In the genomic region with DNA sequence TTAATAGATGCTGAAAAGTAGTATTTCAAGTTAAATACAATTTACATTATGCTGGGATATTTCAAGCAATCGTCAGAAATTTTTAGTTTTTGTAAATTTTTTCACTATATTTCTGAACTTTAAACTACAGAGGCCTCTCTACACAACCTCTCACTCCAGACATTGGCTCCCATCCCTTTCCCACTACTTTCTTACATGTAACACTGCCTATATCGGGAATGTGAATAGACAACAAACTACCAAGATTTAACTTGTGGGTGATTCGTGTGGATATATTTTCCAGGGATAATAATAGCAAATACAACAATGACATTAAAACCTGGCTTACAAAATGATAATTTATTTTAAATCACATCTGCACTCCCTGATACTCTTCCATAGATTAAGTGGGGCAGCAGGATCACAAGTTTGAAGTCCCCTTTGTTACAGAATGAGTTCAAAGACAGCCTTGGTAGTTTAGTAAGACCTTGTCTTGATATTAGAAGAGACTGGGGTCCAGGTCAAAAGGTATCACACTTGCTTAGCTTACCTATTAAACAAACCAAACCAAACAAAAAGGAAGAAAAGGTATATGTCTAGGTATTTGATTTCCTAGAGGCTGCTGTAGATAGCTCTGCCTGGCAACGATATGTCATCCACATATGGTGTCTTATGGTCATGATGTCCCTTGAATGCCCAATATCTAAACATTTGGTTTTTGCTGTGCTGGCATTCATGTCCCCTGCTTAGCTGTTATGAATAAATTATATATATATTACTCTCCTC, we compare ENCODE assay signal across 9 mouse cellular contexts. TPM values are rescaled to one million over a fixed set of nuclear protein-coding genes. Genes with fewer than 3 reads are reported as not detected.
DNase-seq lines count a peak whose midpoint lies in the region; ATAC-seq and TF ChIP-seq lines count a peak whose summit lies in the region.
"Had no signal": no experiment of that assay in that cellular context is flagged by ENCODE, and none has a peak within 500 bp of the region (broad histone marks: within the 10 kb centered on the region; RNA-seq: fewer than 3 reads in every experiment).

No protein-coding gene starts in this region.

- peak overlapping the region; percentile 70 for H3K27ac ChIP-seq in lung, embryonic 16.5 days (ENCODE audit: low read length)
- H3K27ac ChIP-seq in hindbrain, embryonic 15.5 days (replicated peaks): no peak overlapping the region
- H3K27ac ChIP-seq in left cerebral cortex, adult 2 months: no peak overlapping the region
- H3K27ac ChIP-seq: heart, adult 2 months had no signal

- H3K4me3 ChIP-seq in erythroblast, embryonic 14.5 days (replicated peaks): peak overlapping the region; percentile 68
- no peak overlapping the region for H3K4me3 ChIP-seq in lung, embryonic 16.5 days (ENCODE audit: low read length)
- H3K4me3 ChIP-seq in hindbrain, embryonic 15.5 days: no peak overlapping the region
- H3K4me3 ChIP-seq in left cerebral cortex, adult 2 months: no peak overlapping the region
- H3K4me3 ChIP-seq: heart, adult 2 months had no signal

- peaks cover 4% of the 10 kb centered on the region for H3K36me3 ChIP-seq in erythroblast, embryonic 14.5 days (ENCODE audit: control insufficient read depth)
- no peaks in the 10 kb centered on the region for H3K36me3 ChIP-seq in lung, embryonic 16.5 days (ENCODE audit: control insufficient read depth, insufficient read depth, low read length)
- H3K36me3 ChIP-seq in hindbrain, embryonic 15.5 days: no peaks in the 10 kb centered on the region

- no peaks in the 10 kb centered on the region for H3K9me3 ChIP-seq in erythroblast, embryonic 14.5 days (ENCODE audit: control insufficient read depth, low read length)
- no peaks in the 10 kb centered on the region for H3K9me3 ChIP-seq in lung, embryonic 16.5 days (ENCODE audit: control insufficient read depth, low read length)
- H3K9me3 ChIP-seq in hindbrain, embryonic 15.5 days: no peaks in the 10 kb centered on the region

- H3K9ac ChIP-seq in lung, embryonic 16.5 days (ENCODE audit: low read length): peak overlapping the region; percentile 20; the same call in 1 of the 2 replicates
- H3K9ac ChIP-seq in hindbrain, embryonic 15.5 days: no peak overlapping the region

- intact Hi-C loops in left cerebral cortex, adult 2 months (cut with DNase I): loop anchor here (5.0 kb wide), 1 partner anchor 2001 kb away; a partner anchor contains a TSS

- WGBS in lung, embryonic 16.5 days: 37% methylated on average over 4 of the region's 4 CpGs
- 64% methylated on average over 4 of the region's 4 CpGs for WGBS in hindbrain, embryonic 15.5 days

- peak overlapping the region; percentile 42 for H3K4me2 ChIP-seq in lung, embryonic 16.5 days (ENCODE audit: low read depth, low read length)
- 0 out of 2 replicates have a peak overlapping the region, but pooled peaks have one; percentile 87 for H3K4me2 ChIP-seq in hindbrain, embryonic 15.5 days

- ATAC-seq in erythroblast, adult 5-6 weeks (replicated peaks; ENCODE audit: low FRiP score, poor library complexity, severe bottlenecking): no peak
- no peak for ATAC-seq in lung, embryonic 16.5 days (ENCODE audit: low read depth)
- no peak for ATAC-seq in hindbrain, embryonic 15.5 days (ENCODE audit: low FRiP score, low read depth)

- no peak for TF ChIP-seq CTCF in left cerebral cortex, adult 2 months (IDR thresholded peaks at IDR 0.05)

- no peaks in the 10 kb centered on the region for H3K27me3 ChIP-seq in erythroblast, embryonic 14.5 days (ENCODE audit: control insufficient read depth)
- no peaks in the 10 kb centered on the region for H3K27me3 ChIP-seq in lung, embryonic 16.5 days (ENCODE audit: control insufficient read depth, insufficient read depth, low read depth, low read length)
- H3K27me3 ChIP-seq in hindbrain, embryonic 15.5 days: no peaks in the 10 kb centered on the region

- no peak for DNase-seq in lung, postnatal 4 days
- peak; percentile 3 for DNase-seq in naive thymus-derived CD4-positive, alpha-beta T cell, adult 2 months (ENCODE audit: low read depth)
- no peak for DNase-seq in left cerebral cortex, adult 2 months (ENCODE audit: extremely low spot score in 1 of 2, low spot score in 2 of 2)
- DNase-seq in gastrocnemius, adult 8-10 months (ENCODE audit: low spot score in 2 of 2): no peak
- DNase-seq: heart, adult 2 months had no signal

- H3K4me1 ChIP-seq in erythroblast, embryonic 14.5 days (ENCODE audit: control insufficient read depth): peaks cover 70% of the 10 kb centered on the region
- peaks cover 7% of the 10 kb centered on the region for H3K4me1 ChIP-seq in lung, embryonic 16.5 days (replicated peaks; ENCODE audit: control insufficient read depth, insufficient read depth, low read length)
- H3K4me1 ChIP-seq in hindbrain, embryonic 15.5 days (replicated peaks): peaks cover 15% of the 10 kb centered on the region

RNA-seq across cellular contexts. Expression of a gene that starts 1.4 kb away (rescaled TPM):
- 6.2 and 23.6 TPM in 2 replicates for polyA plus RNA-seq in erythroblast, embryonic 14.5 days (2012)
- 179 and 183 TPM in 2 replicates for total RNA-seq in erythroblast, adult 5-6 weeks (2015; ENCODE audit: low replicate concordance)
- 251 and 270 TPM in 2 replicates for total RNA-seq in erythroblast, adult 5-6 weeks (2017; ENCODE audit: low replicate concordance)
- polyA plus RNA-seq in lung, embryonic 16.5 days (2015; fragmentation: Nextera tagmentation; extraction: Ambion mirVana): 13.3 and 14.0 TPM in 2 replicates
- 1.8 and 3.1 TPM in 2 replicates for polyA plus RNA-seq in hindbrain, embryonic 15.5 days (2015; fragmentation: Nextera tagmentation; extraction: Ambion mirVana)
- total RNA-seq in left cerebral cortex, adult 2 months (2021): 1 to 10 TPM; 6.6 to 7.5 TPM
- total RNA-seq in gastrocnemius, adult 8-10 months (2022): 1 to 10 TPM in 2 of 4 experiments, not detected in 2; 2.7 to 2.8 TPM

RNA-seq across cellular contexts. Expression of a gene that starts 2.6 kb away (rescaled TPM):
- 9.1 and 22.3 TPM in 2 replicates for polyA plus RNA-seq in erythroblast, embryonic 14.5 days (2012)
- total RNA-seq in erythroblast, adult 5-6 weeks (2015; ENCODE audit: low replicate concordance): 12.5 and 24.5 TPM in 2 replicates
- 1,181 and 1,326 TPM in 2 replicates for total RNA-seq in erythroblast, adult 5-6 weeks (2017; ENCODE audit: low replicate concordance)
- 33.4 and 44.6 TPM in 2 replicates for polyA plus RNA-seq in lung, embryonic 16.5 days (2015; fragmentation: Nextera tagmentation; extraction: Ambion mirVana)
- polyA plus RNA-seq in hindbrain, embryonic 15.5 days (2015; fragmentation: Nextera tagmentation; extraction: Ambion mirVana): 7.4 and 9.8 TPM in 2 replicates
- total RNA-seq in left cerebral cortex, adult 2 months (2021): 10 to 100 TPM; 19.9 to 21.0 TPM
- 1 to 10 TPM in 2 of 4 experiments, under 1 TPM in 1, not detected in 1; 0.97 to 4.9 (median 3.5) TPM for total RNA-seq in gastrocnemius, adult 8-10 months (2022)

RNA-seq across cellular contexts. Expression of a gene that starts 3.3 kb away (rescaled TPM):
- polyA plus RNA-seq in erythroblast, embryonic 14.5 days (2012): 4.5 and 11.8 TPM in 2 replicates
- 50.5 and 52.2 TPM in 2 replicates for total RNA-seq in erythroblast, adult 5-6 weeks (2015; ENCODE audit: low replicate concordance)
- total RNA-seq in erythroblast, adult 5-6 weeks (2017; ENCODE audit: low replicate concordance): 150 and 446 TPM in 2 replicates
- polyA plus RNA-seq in lung, embryonic 16.5 days (2015; fragmentation: Nextera tagmentation; extraction: Ambion mirVana): 5.1 and 6.6 TPM in 2 replicates
- polyA plus RNA-seq in hindbrain, embryonic 15.5 days (2015; fragmentation: Nextera tagmentation; extraction: Ambion mirVana): 1.1 and 1.9 TPM in 2 replicates
- 10 to 100 TPM; 62.5 to 93.5 TPM for total RNA-seq in left cerebral cortex, adult 2 months (2021)
- 1 to 10 TPM in 2 of 4 experiments, under 1 TPM in 1, not detected in 1; 0.82 to 2.9 (median 1.8) TPM for total RNA-seq in gastrocnemius, adult 8-10 months (2022)

RNA-seq across cellular contexts. Expression of a gene that starts 7.0 kb away (rescaled TPM):
- 5.4 and 12.1 TPM in 2 replicates for polyA plus RNA-seq in erythroblast, embryonic 14.5 days (2012)
- total RNA-seq in erythroblast, adult 5-6 weeks (2015; ENCODE audit: low replicate concordance): 79.4 and 128 TPM in 2 replicates
- total RNA-seq in erythroblast, adult 5-6 weeks (2017; ENCODE audit: low replicate concordance): 1,415 and 1,638 TPM in 2 replicates
- polyA plus RNA-seq in lung, embryonic 16.5 days (2015; fragmentation: Nextera tagmentation; extraction: Ambion mirVana): 4.0 and 4.9 TPM in 2 replicates
- polyA plus RNA-seq in hindbrain, embryonic 15.5 days (2015; fragmentation: Nextera tagmentation; extraction: Ambion mirVana): 0.54 TPM in 1 of 2 replicates, not detected in the other
- total RNA-seq in left cerebral cortex, adult 2 months (2021): 10 to 100 TPM; 12.3 to 19.0 TPM
- total RNA-seq in gastrocnemius, adult 8-10 months (2022): 1 to 10 TPM; 1.1 to 1.6 (median 1.4) TPM

RNA-seq across cellular contexts. Expression of a gene that starts 7.5 kb away (rescaled TPM):
- 10.2 and 21.5 TPM in 2 replicates for polyA plus RNA-seq in erythroblast, embryonic 14.5 days (2012)
- total RNA-seq in erythroblast, adult 5-6 weeks (2015; ENCODE audit: low replicate concordance): 15.4 and 15.7 TPM in 2 replicates
- total RNA-seq in erythroblast, adult 5-6 weeks (2017; ENCODE audit: low replicate concordance): 211 and 254 TPM in 2 replicates
- polyA plus RNA-seq in lung, embryonic 16.5 days (2015; fragmentation: Nextera tagmentation; extraction: Ambion mirVana): 1.2 TPM in 1 of 2 replicates, not detected in the other
- polyA plus RNA-seq in hindbrain, embryonic 15.5 days (2015; fragmentation: Nextera tagmentation; extraction: Ambion mirVana): 0.32 and 0.51 TPM in 2 replicates
- 10 to 100 TPM; 53.1 to 70.3 TPM for total RNA-seq in left cerebral cortex, adult 2 months (2021)
- total RNA-seq in gastrocnemius, adult 8-10 months (2022): 1 to 10 TPM in 3 of 4 experiments, under 1 TPM in 1; 0.82 to 3.3 (median 1.8) TPM

Comparison
In these comparisons a context has a peak if more than half of its experiments do, and no peak if none do; other contexts are left out.
1. RNA of a gene that starts 1.4 kb away (total RNA-seq): 179 to 270 TPM in erythroblast, adult 5-6 weeks; 6.6 to 7.5 TPM in left cerebral cortex, adult 2 months and 2.7 to 2.8 TPM in gastrocnemius, adult 8-10 months; every median in the first group is over 10 times any median in the second.
2. RNA of a gene that starts 3.3 kb away (total RNA-seq): 50.5 to 446 TPM in erythroblast, adult 5-6 weeks and 62.5 to 93.5 TPM in left cerebral cortex, adult 2 months; 0.82 to 2.9 TPM in gastrocnemius, adult 8-10 months; every median in the first group is over 10 times any median in the second.